Mouse (Mus musculus) limb, embryonic 14.5 days (tissue): Measurements from ENCODE around the gene Myb. TPM values are rescaled to one million over a fixed set of nuclear protein-coding genes. Genes with fewer than 3 reads are reported as not detected.

Experiments used
- ATAC-seq: fragments of 200-750 bp; cut with Nextera tagmentation; 2 replicates; pipeline ENCODE4 v1.8.0; 2017; ENCODE audit warnings: low read depth, moderate number of reproducible peaks, moderate TSS enrichment; ENCODE audit not compliant: low FRiP score
- DNase-seq: peaks from one replicate; pipeline ENCODE4 v3.0.0-alpha.2; 2015; ENCODE audit warnings: low spot score
- H3K27ac ChIP-seq: fragments of 300-500 bp; sonication (generic); replicated peaks from 2 replicates; pipeline ENCODE4 v1.5.1; 2014; ENCODE audit warnings: low read depth, mild to moderate bottlenecking, low read length, moderate library complexity, mixed read lengths
- H3K27me3 ChIP-seq: fragments of 300-500 bp; sonication (generic); 2 replicates; pipeline ENCODE4 v1.6.1; 2014; ENCODE audit warnings: low read length, mixed read lengths; ENCODE audit not compliant: control insufficient read depth, insufficient read depth
- H3K36me3 ChIP-seq: fragments of 300-500 bp; sonication (generic); 2 replicates; pipeline ENCODE4 v1.6.1; 2014; ENCODE audit warnings: mild to moderate bottlenecking, low read length, moderate library complexity, mixed read lengths; ENCODE audit not compliant: control insufficient read depth, insufficient read depth
- H3K4me1 ChIP-seq: fragments of 300-500 bp; sonication (generic); 2 replicates; pipeline ENCODE4 v1.6.1; 2014; ENCODE audit warnings: antibody characterized with exemption, low read length, mixed read lengths; ENCODE audit not compliant: control insufficient read depth, insufficient read depth
- H3K4me2 ChIP-seq: fragments of 300-500 bp; sonication (generic); replicated peaks from 2 replicates; pipeline ENCODE4 v1.6.1; 2014; ENCODE audit warnings: low read depth, mild to moderate bottlenecking, low read length, moderate library complexity; ENCODE audit not compliant: severe bottlenecking
- H3K4me3 ChIP-seq: fragments of 300-500 bp; sonication (generic); replicated peaks from 2 replicates; pipeline ENCODE4 v1.5.1; 2014; ENCODE audit warnings: low read length
- H3K9ac ChIP-seq: fragments of 300-500 bp; sonication (generic); 2 replicates; pipeline ENCODE4 v1.6.1; 2014; ENCODE audit warnings: mild to moderate bottlenecking, low read depth, low read length, moderate library complexity; ENCODE audit not compliant: severe bottlenecking
- H3K9me3 ChIP-seq: fragments of 300-500 bp; sonication (generic); 2 replicates; pipeline ENCODE4 v1.6.1; 2016; ENCODE audit warnings: low read length; ENCODE audit not compliant: control insufficient read depth
- POLR2A ChIP-seq: fragments of 200-500 bp; IDR thresholded peaks from 2 replicates; pipeline ENCODE4 v1.8.0; 2012; ENCODE audit warnings: inconsistent platforms, mild to moderate bottlenecking, moderate library complexity, borderline replicate concordance; ENCODE audit not compliant: insufficient read depth, insufficient read length; ENCODE audit errors: extremely low read depth
- WGBS: fragments of 180-500 bp; shearing (Covaris S2); extraction: QIAGEN DNeasy Blood & Tissue Kit; methylation state at CpG from one replicate; pipeline ENCODE4 v1.1.7; 2014; 5-methylcytosine and 5-hydroxymethylcytosine counted together
- polyA plus RNA-seq, 2 experiments: library from polyadenylated mRNA; depleted of rRNA in 1 of 2; stranded (reverse) in 1 of 2; unstranded in 1 of 2; fragments of >200 nt; fragmentation: Nextera tagmentation in 1 of 2; extraction: Ambion mirVana in 1 of 2; gene quantifications; 2 replicates each; pipeline versions ENCODE4 v1.2.1 to v1.2.3; 2012 to 2014

The Myb gene
- polyA plus RNA-seq, 2 experiments: 2.7 to 4.0 TPM

DNA sequence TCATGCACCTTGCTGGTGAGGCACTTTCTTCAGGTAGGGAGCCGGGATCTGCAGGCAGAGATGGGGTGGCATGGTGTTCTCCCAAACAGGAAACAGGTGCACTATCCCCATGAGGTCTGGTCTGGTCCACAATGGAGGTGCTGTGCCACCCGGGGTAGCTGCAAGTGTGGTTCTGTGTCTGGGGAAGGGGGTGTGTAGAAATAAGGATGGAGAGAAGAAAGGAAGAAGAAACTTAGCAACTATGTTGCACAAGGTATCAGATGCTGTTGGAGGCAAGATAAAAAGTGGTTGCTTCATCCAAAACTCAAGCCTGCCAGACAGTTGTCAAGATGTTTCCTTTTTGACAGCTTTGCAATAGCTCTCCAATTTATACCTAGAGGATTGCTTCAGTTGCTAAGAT lies 14.5 kb downstream of the Myb start:
- 77% methylated on average over 2 of the region's 2 CpGs for WGBS
- peaks cover 3% of the 10 kb centered on the region; the same call in 1 of the 2 replicates for H3K36me3 ChIP-seq
- H3K27ac ChIP-seq: no peak overlapping the region
- H3K27me3 ChIP-seq: no peaks in the 10 kb centered on the region
- H3K4me3 ChIP-seq: no peak overlapping the region
- H3K4me1 ChIP-seq: peaks cover 3% of the 10 kb centered on the region; the same call in 1 of the 2 replicates
- no peak overlapping the region for H3K4me2 ChIP-seq
- H3K9me3 ChIP-seq: no peaks in the 10 kb centered on the region
- no peak for ATAC-seq
- H3K9ac ChIP-seq: no peak overlapping the region
- DNase-seq: no peak
- no peak for TF ChIP-seq POLR2A

DNA sequence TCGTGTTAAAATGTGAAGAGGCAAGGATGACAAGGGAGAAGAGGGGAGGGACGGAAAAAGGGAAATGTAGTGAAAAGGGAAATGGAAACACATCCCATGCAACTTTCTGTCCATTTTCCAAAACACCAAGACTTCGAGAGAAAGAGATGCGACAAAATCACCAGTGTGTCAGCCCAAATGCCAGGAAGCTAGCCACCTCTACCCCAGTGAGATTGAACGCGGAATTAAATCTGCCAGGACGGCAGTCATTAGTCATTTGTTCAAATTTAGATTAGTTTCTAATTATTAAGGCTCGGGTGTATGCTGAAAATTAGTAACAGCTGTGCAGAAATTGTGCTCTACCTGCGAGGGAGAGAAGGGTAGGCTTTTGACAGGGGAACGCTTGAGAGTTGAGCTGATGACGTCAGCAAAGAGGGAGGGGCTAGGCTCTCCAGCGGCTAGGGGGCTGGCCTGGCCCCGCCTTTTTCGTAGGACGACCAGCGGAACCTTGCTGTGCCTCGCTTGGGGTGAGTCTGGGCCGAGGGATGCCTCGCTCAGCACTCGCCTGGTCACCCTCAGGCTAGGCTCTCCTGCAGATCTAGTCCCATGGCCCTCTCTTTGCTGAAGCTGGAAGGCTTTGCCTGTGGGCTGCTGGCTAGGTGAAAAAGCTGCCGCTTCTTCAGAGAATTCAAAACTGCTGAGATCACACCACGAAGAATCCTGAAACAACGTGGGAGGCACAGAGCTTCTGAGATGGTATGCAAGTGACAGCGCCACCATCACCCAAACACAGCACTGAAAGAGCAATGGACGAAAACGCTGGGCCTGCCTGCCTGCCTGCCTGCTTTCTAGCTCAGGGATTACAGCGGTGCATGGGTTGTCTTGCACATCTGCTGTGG lies 15.9 kb downstream of the Myb start:
- H3K4me3 ChIP-seq: peak overlapping the region; percentile 46
- peak; percentile 89 for ATAC-seq
- peak overlapping the region; percentile 59 for H3K9ac ChIP-seq
- H3K4me1 ChIP-seq: peaks cover 3% of the 10 kb centered on the region; the same call in 1 of the 2 replicates
- H3K27me3 ChIP-seq: no peaks in the 10 kb centered on the region
- no peak overlapping the region for H3K27ac ChIP-seq
- no peaks in the 10 kb centered on the region for H3K9me3 ChIP-seq
- H3K36me3 ChIP-seq: peaks cover 2% of the 10 kb centered on the region; the same call in 1 of the 2 replicates
- 18% methylated on average over 27 of the region's 27 CpGs for WGBS
- H3K4me2 ChIP-seq: peak overlapping the region; percentile 79
- peak; percentile 88 for DNase-seq
- no peak for TF ChIP-seq POLR2A

DNA sequence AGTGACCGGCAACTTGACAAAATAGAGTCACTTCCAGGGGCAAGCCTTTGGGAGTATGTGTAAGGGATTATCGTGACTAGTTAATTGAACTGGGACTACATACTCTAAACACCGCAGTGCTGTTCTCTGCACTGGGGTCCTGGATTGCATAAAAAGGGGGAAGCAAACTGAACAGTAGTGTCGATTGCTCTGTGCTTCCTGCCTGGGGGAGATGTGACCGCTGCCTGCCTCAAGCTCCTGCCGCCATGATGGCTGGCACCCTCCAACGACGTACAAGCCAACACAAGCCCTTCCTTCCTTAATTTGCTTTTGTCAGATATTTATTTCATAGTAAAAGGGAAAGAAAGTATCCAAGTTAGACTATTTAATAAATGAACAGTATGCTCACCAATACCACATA lies 25.5 kb downstream of the Myb start:
- H3K9me3 ChIP-seq: 0 out of 2 replicates have a peak, but pooled peaks cover 5% of the 10 kb centered on the region
- H3K4me3 ChIP-seq: no peak overlapping the region
- peaks cover 7% of the 10 kb centered on the region for H3K36me3 ChIP-seq
- no peak for TF ChIP-seq POLR2A
- no peak overlapping the region for H3K27ac ChIP-seq
- no peaks in the 10 kb centered on the region for H3K27me3 ChIP-seq
- H3K4me2 ChIP-seq: no peak overlapping the region
- ATAC-seq (no peak), DNase-seq (no peak)
- H3K4me1 ChIP-seq: no peaks in the 10 kb centered on the region
- 91% methylated on average over 8 of the region's 8 CpGs for WGBS
- no peak overlapping the region for H3K9ac ChIP-seq

DNA sequence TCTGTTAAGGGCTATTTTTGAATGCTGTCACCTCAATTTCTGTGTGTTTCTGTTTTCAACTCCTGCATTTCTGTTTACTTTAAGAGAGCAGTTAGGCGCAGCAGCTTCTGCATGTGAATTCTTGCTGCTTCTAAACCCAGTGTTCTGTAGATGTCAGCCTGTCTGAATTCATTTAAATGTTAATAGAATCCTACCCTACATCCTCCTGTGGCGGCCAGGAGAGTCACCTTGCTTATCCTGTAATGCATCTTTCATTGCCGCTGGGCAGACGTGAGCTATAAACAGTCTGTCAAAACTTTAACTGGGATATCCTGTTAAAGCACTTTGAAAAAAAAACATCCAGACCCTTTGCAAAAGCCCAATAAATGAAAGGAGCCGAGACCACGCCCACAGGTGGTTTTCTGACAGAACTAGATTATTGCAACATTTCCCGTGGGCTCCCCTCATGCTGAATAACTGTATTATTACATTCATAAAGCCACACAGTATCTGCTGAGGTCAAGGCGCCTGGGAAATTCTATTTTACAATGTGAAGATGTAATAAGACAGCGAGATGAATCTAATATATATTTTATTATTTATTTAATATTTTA lies 29.8 kb downstream of the Myb start:
- peak; percentile 61 for DNase-seq
- Histone ChIP-seq H3K9me3 (no peaks in the 10 kb centered on the region), H3K27ac (no peak overlapping the region), H3K36me3 (0 out of 2 replicates have a peak, but pooled peaks cover 2% of the 10 kb centered on the region), H3K4me3 (no peak overlapping the region), H3K27me3 (no peaks in the 10 kb centered on the region), H3K4me1 (no peaks in the 10 kb centered on the region), H3K9ac (no peak overlapping the region), H3K4me2 (no peak overlapping the region)
- ATAC-seq: no peak
- WGBS: 21% methylated on average over 9 of the region's 9 CpGs
- no peak for TF ChIP-seq POLR2A

DNA sequence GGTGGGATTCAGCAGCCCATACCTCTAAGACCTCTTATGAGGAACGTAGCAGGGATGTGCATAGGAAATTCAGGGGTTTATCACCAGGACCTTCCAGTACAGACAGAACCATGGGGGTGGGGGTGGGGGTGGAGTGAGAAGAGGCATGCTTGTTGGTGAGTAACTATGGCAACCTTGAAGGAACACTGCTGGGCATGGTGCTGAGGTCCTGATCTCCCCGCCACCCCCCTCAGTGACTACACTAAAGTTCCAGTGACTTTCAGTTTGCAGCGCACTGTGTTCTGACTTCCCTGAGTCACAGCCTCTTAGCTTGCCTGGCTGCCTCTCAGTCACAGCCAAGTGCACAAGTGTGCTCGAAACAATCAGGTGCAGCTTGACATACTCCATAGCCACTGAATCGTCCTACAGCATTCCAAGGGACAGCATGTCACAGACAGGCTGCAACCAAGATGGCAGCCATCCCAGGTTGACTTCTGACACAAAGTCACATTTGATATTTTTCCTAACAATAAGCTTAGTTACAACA lies 32.6 kb downstream of the Myb start:
- H3K9me3 ChIP-seq: no peaks in the 10 kb centered on the region
- DNase-seq (no peak), ATAC-seq (no peak)
- 0 out of 2 replicates have a peak, but pooled peaks cover 4% of the 10 kb centered on the region for H3K36me3 ChIP-seq
- no peak overlapping the region for H3K4me3 ChIP-seq
- TF ChIP-seq POLR2A: no peak
- WGBS: 92% methylated on average over 5 of the region's 5 CpGs
- H3K4me2 ChIP-seq: no peak overlapping the region
- no peak overlapping the region for H3K9ac ChIP-seq
- H3K27ac ChIP-seq: no peak overlapping the region
- no peaks in the 10 kb centered on the region for H3K4me1 ChIP-seq
- no peaks in the 10 kb centered on the region for H3K27me3 ChIP-seq
